Mouse (Mus musculus): ENCODE data around the gene Arap1.

Gene Arap1

DNA sequence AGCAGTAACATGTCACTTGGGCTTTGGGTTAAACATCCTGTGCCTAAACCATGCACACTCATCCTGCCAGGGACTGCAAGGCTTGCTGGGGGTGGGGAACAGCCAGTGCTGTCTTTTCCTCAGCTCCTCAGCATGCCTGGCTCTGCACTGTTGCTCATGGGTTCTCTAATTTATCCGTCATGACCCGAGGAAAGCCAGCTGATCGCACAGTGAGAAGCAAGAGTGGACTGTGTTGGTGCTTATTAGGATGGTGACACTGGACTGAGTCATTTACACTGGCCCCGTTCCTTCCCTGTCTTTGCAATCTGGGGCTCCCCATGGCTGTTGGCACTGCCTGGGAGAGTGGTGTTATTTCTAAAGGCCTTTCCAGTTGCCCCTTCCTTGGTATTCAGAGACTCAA is 96.3 kb downstream of the Arap1 start:
- DNase-seq (ENCODE audit: low spot score in 2 of 2), result no peak

DNA sequence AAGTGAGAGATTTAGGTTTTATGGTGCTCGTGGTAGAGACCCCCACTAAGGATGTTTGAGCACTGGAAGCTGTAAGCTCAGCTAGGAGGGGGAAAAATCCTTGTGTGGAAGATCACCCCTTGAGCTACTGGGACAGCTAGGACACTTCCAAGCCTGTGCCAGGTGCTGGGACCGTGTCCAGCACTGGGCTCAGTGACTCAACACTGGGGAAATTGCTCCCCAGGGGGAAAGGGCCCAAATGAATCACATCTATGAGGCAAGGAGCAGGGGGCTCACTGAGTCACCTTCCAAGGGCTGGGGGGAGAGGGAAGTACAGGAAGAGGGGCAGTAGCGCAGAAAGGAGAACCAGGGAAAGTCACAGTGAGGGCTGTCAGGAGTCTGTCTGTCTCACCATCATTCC is 102.0 kb downstream of the Arap1 start:
- DNase-seq (ENCODE audit: low spot score in 2 of 2), result no peak

DNA sequence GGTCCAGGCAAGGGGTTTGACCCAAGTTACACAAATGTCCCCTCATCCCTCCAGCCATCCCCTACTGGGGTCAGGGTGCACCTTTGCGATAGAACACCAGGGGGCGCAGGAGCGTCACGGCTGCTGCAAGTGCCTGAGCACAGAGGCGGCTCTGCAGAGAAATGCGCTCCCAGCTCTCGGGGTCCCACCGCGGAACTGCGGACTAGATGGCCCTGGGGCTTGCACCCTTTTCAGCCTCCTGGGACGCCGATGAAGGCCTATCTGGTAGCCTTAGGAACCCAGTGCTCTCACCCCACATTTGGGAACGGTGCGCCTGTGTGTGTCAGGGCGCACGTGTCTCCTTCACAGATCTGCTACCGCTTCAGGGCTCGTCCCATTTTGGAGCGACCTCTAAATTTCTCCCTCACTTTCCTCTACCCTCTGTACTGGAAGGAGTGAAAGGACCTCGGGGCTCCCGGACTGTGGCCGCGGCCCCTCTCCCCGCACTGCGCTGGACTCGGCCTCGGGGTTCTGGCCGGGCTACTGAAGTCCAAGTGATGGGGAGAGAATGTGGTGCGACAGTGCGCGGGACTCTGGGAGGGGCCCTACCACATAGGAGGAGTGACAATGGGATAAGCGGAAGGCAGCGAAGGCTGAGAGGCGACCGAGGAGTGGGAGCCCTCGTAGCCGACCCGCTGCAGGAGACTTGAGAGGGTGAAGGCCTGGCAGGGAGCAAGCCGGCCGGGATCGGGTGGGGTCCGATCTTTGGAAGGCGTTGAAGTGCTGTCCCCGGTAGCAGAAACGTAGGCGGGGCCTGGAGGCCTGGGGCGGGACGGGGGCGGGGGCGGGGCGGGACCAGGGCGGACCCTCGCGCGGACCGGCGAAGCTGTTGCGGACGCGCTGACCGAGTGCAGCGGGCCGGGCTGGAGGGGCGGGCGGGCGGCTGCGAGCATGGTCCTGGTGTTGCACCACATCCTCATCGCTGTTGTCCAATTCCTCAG is 102.8 kb downstream of the Arap1 start:
- DNase-seq (ENCODE audit: low spot score in 2 of 2), result peak; percentile 88 to 92

DNA sequence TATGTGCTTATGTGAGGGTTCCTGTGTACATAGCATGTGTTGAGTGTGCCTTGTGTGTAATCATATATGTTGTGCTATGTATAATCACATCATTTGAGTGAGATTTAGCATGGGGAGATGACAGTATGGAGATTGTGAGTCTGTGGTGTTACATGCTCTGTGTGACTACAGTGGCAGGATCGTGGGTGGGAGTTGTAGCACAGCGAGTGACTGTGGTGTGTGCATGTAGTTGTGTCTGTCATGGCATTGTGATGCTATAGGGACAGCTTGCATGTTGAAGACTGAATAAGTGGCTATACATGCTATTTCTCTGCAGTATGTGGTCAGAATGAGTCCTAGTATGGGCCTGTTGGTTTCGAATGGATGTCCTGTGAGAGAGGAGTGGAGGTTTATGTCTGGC is 104.8 kb downstream of the Arap1 start:
- DNase-seq (ENCODE audit: low spot score in 2 of 2), result no peak

DNA sequence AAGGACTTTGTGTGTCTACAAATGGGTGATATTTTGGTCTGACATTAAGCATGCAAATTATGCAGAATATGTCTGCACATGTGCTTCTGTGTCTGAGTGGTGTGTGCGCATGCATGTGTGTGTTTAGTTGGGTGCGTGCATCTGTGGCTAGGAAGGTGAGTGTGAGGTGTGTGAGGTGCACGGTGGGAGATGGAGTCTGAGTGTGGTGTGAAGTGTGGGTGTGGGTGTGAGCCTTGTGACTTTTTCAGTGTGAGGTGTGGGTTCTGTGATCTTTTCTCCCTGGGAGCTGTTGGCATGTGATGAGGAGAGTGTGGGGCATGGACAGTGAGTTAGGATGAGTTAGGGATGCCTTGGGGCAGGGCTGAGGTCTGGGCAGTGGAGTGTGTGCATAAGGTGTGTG is 105.4 kb downstream of the Arap1 start:
- DNase-seq (ENCODE audit: low spot score in 2 of 2), result no peak

DNA sequence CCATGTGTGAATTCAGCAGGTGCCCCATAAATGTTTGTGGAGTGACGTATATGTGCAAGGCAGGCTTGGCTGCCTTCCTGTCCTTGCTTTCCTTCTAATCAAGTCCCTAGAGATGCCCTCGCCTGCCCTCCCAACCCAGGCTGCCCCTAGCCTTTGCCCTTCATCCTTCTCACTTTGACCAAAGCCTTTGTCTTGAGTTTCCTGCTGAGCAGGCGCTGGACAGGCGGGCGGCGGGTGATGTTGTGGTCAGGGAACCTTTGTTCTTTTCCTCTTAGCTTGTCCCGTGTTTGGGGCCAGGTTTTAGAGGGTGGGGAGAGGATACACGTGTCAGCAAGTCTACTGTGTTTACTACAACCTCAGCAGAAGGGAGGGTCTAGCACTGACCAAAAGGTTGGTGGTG is 105.9 kb downstream of the Arap1 start:
- peak in 1 of 2 experiments; percentile 46 for DNase-seq (ENCODE audit: low spot score in 2 of 2)

DNA sequence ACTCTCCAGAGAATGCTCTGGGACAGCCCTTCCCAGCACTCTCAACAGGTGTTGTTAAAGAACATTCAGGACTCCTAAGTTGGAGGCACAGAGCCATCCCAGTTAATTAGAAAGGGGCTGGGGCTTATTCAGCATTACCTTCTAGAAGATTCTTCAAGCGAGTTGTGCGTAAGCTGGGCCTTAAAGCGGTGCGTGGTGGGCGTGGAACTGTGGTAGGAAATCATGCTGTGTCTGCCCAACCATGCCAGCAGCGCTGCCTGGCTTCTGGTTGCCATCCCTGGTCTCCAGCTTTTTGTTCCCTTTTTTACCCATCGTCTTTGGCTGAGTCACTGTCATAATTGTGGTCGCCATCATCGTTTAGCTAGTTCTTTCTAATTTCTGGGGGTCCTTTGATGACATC is 106.6 kb downstream of the Arap1 start:
- DNase-seq (ENCODE audit: low spot score in 2 of 2), result peak in 1 of 2 experiments; percentile 53

DNA sequence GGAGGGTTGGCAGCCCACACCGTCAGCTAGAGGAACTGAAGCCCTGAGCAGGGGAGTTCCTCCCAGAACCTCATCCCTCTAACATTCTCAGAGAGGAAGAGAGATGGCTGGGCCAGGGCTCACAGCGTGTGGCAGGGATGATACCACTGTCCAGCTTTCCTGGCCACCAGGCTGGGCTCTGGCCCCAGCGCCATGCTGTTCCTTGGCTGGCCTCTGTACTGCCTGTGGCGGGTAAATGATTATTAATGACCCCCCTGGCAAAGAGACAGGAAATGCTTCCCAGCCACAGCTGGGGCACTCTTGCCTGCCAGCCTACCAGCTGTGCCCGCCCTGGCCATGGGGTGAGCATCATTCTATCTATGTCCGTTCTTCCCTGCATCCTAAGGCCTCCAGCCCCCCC is 107.3 kb downstream of the Arap1 start:
- DNase-seq (ENCODE audit: low spot score in 2 of 2), result peak in 1 of 2 experiments; percentile 36

DNA sequence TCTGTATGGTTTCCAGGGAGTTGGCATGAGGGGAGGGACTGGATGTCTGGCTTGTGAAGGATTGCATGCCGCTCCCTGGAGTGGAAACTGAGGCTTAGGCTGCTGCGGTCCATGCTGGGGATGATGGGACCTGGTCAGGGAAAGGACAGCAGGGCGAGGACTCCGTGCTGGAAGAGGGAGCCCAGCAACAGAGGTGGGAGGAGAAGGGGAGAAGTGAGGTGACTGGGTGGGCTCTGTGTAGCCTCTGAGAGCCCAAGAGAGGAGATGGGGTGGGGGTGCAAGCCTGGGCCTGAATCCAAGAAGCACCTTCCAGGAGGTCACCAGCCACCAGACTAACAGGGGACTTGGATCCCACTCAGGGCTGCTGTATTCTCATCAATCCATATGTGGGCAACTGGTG is 108.5 kb downstream of the Arap1 start:
- peak in 1 of 2 experiments; percentile 42 for DNase-seq (ENCODE audit: low spot score in 2 of 2)

DNA sequence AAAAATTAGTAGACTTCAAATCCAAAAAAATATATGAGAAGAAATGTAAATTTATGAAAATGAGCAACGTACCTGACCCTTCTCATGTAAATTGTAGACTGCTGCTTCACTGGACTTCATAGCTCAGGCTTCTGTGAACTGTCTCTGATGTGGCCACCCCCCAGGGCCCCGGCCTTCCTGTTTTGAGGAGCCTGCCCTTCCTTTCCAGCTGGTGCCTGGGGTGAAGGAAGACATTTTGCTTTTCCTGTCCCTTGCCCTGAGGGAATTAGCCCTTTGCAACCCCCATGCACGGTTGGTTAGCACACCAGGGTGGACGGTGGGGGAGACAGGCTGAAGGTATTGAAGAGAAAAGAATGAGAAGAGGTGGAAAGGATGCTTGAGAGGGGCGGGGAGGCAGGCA is 108.9 kb downstream of the Arap1 start:
- DNase-seq (ENCODE audit: low spot score in 2 of 2), result no peak

DNA sequence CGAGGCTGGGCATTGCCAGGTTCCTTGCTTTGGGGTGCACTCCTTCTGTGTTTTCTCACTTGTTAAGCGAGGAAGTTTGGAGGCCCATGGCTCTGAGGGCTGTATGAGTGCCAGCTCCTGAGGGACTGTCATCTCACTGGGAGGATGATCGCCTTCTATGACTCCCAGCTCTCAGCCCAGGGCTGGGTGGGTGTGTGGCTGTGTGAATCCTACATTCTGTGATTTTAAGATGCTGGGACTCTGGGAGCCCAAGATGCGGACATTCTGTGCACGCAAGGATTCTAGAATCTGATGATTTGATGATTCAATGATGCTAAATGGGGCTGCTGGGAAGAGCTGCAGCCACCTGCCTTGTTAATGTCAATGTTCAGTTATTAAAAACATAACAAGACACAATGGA is 109.4 kb downstream of the Arap1 start:
- peak; percentile 52 to 54 for DNase-seq (ENCODE audit: low spot score in 2 of 2)

DNA sequence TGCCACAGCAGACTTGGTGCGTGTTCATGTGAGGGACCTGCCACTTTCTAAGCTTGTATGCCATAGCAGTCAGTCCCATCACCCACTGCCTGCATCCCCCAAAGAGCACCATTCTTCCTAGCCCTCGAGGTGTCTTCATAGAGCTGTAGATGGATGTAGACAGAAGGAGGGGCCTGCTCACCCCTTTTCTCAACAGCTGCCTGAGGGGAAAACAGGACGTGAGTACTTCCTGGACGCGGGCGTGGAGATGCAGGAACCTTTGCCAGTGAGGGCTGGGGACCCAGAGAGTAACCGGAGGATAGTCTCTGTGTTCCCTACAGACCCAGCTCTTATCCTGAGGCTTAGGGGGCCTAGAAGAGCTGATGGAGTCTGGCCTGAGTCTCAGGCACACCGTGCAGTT is 109.9 kb downstream of the Arap1 start:
- DNase-seq (ENCODE audit: low spot score in 2 of 2), result peak; percentile 33 to 34

DNA sequence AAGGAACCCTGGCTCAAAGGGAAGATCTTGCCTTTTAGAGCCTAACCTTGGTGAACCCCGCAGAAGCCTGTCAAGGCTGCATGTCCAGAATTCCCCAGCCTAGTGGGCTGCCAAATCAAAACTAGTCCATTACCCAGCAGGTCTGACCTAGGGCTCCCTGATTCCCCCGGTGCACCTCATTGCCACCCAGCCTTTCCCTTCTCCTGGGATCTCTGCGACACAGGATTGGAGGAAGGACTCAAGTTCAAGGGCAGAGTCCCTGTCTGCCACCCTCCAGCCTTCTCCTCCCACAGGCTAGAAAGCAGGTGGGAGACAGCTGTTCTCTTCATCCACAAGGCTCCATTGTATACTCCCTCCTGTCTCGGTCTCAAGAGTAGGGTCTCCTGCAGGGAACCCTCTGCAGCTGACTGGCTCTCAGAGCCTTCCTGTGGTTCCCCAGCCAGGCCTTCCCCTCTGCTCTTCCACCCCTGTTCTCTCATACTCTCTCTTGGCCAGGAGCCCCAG is 110.5 kb downstream of the Arap1 start:
- DNase-seq (ENCODE audit: low spot score in 2 of 2), result no peak

DNA sequence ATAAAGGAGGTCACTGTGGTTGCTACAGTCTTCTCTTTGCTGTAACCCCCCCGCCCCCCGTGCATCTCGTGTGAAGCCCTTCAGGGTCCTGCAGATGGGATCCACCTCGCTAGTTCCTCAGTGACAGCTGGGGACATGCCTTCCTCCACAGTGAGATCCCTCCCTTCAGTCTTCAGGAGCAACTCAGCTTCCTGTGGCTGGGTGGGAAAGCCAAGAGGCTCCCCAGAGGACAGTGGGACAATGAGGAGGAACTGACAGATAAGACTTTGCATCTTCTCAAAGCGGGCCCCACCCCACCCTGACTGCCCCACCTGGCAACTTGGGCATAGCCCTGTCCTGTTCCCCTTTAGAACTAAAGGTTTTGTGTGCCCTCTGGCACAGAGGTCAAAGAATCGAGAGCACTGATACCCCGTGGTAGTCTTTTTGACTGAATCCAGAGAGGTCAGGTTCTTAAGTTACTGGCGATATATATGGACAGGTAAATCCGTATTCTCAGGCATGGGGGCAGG is 111.5 kb downstream of the Arap1 start:
- DNase-seq (ENCODE audit: low spot score in 2 of 2), result no peak

DNA sequence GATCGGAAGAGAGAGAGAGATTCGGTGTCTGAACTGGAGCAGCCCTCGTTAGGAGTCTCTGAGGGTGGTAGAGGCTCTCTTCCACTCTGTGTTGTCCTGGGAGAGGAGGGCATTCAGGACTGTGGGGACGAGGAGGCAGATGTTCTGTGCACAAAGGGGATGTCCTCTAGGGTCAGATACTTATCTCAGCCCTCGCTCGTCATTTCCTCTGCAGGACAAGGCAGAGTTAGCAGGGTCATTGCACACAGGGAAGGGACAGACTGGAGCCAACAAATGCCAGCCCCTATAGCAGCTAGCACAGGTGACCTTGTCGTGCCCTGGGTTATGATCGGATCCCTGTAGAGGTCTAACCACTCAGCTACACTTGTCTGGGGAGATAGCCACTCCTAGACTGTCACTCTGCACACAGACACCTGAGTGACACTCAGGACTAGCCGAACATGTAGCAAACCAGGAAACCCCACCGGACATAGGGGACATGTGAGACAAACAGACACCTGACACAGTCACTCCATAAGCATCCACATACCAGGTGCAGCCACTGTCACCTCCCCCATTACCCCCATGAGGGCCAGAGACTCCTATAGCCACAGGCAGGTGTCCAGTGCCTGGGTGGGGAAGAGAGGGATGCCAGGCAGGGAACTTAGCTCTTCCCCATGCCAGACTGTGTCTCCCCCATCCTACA is 112.2 kb downstream of the Arap1 start:
- DNase-seq (ENCODE audit: low spot score in 2 of 2), result peak in 1 of 2 experiments; percentile 35

DNA sequence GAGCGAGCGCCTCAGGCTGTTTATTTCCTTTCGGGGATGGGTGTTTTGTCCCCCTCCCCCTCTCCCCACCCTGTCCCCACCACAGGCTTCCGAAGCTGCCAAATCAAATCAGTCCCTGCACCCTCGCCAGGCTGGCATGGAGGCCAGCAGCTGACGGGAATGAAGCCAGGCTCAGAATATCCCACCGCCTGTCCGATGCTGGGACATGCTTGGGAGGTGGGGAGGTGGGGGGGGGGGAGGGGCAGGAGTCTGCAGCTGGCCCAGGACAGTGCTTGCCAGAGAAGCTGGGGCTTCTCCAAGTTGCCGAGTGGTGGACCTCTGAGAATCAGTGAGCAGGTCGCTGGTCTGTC is 112.7 kb downstream of the Arap1 start:
- peak; percentile 84 to 88 for DNase-seq (ENCODE audit: low spot score in 2 of 2)

DNA sequence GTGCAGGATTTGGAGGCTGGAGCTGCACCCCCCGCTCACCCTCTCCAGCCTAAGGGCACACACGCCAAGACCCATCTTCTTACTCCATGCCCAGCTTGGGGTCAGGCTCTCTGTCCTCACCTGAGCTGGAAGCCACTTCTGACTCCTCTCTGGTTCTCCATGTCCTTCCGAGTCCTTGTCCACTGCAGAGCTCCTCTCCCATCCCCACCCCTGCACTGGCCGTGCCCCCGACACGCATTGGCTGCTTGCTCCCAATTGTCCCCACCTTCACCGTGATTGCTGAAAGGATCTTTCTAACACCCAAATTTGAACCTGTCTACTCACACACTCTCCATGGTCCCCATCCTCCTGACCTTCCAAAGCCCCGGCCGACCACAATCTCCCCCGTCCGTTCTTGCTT is 113.7 kb downstream of the Arap1 start:
- DNase-seq (ENCODE audit: low spot score in 2 of 2), result peak in 1 of 2 experiments; percentile 36
